Mouse (Mus musculus) CH12.LX (cell line): ENCODE measurements around the gene Tmem222. TPM values are rescaled to one million over a fixed set of nuclear protein-coding genes. Genes with fewer than 3 reads are reported as not detected.

ENCODE experiments used
- DNase-seq: peaks from one replicate; pipeline ENCODE4 v3.0.0-alpha.2; 2013; ENCODE audit errors: extremely low read depth
- H3K27ac ChIP-seq: 2 replicates; pipeline ENCODE4 v1.5.1; 2012; ENCODE audit warnings: low read depth, mild to moderate bottlenecking, control low read depth, moderate library complexity; ENCODE audit not compliant: insufficient read depth
- H3K27me3 ChIP-seq: replicated peaks from 2 replicates; pipeline ENCODE3; 2012; ENCODE audit warnings: inconsistent platforms
- H3K36me3 ChIP-seq, 2 experiments: replicated peaks in 1 of 2; 2 replicates each; pipeline versions ENCODE3 to v1.6.1; 2012; ENCODE audit warnings: inconsistent platforms in 1 of 2, low read length in 1 of 2, mild to moderate bottlenecking in 1 of 2, mixed read lengths in 1 of 2, moderate library complexity in 1 of 2; ENCODE audit not compliant: control insufficient read depth in 1 of 2, insufficient read depth in 1 of 2
- H3K4me1 ChIP-seq, 2 experiments: 2 replicates each; pipeline ENCODE4 v1.6.1; 2012; ENCODE audit warnings: inconsistent platforms in 1 of 2, moderate library complexity in 1 of 2; ENCODE audit not compliant: insufficient read depth in 2 of 2, control insufficient read depth in 1 of 2
- H3K4me2 ChIP-seq: 2 replicates; pipeline ENCODE4 v1.6.1; 2012; ENCODE audit warnings: low read depth, mild to moderate bottlenecking, control low read depth; ENCODE audit not compliant: poor library complexity, insufficient read depth, severe bottlenecking
- H3K4me3 ChIP-seq, 3 experiments: fragments of 150-350 bp in 1 of 3; sonication (generic) in 1 of 3; replicated peaks in 1 of 3; 2 replicates each; pipeline versions ENCODE3 to v1.5.1; 2011 to 2012; ENCODE audit warnings: low read depth in 2 of 3, low read length in 2 of 3, mild to moderate bottlenecking in 2 of 3, moderate library complexity in 2 of 3, control low read depth in 1 of 3, improper control_type of control experiment in 1 of 3, inconsistent platforms in 1 of 3, mixed read lengths in 1 of 3; ENCODE audit not compliant: poor library complexity in 1 of 3
- H3K79me2 ChIP-seq: replicated peaks from 2 replicates; pipeline ENCODE4 v1.6.1; 2012; ENCODE audit warnings: mild to moderate bottlenecking, moderate library complexity; ENCODE audit not compliant: control insufficient read depth, poor library complexity, insufficient read depth, severe bottlenecking; ENCODE audit errors: extremely low read depth
- H3K9ac ChIP-seq: 2 replicates; pipeline ENCODE4 v1.6.1; 2012; ENCODE audit warnings: low read depth, mild to moderate bottlenecking, control low read depth, moderate library complexity; ENCODE audit not compliant: insufficient read depth
- H3K9me3 ChIP-seq: replicated peaks from 2 replicates; pipeline ENCODE3; 2012; ENCODE audit warnings: low read length, inconsistent platforms, mixed read lengths
- CHD1 ChIP-seq: IDR thresholded peaks from 2 replicates; pipeline ENCODE4 v1.6.1; 2012; ENCODE audit warnings: low read depth, low read length, improper control_type of control experiment, inconsistent platforms
- ELF1 ChIP-seq: IDR thresholded peaks from 2 replicates; pipeline ENCODE4 v1.6.1; 2014; ENCODE audit warnings: low read depth, mild to moderate bottlenecking, inconsistent platforms, low read length, improper control_type of control experiment
- ETS1 ChIP-seq: conservative IDR thresholded peaks from 2 replicates; pipeline ENCODE4 v1.6.1; 2012; ENCODE audit warnings: low read depth, mild to moderate bottlenecking, inconsistent platforms, low read length, improper control_type of control experiment, moderate library complexity
- GABPA ChIP-seq: IDR thresholded peaks from 2 replicates; pipeline ENCODE4 v1.6.1; 2012; ENCODE audit warnings: low read depth, low read length, improper control_type of control experiment, inconsistent platforms; ENCODE audit not compliant: insufficient replicate concordance
- IRF4 ChIP-seq: IDR thresholded peaks from 2 replicates; pipeline ENCODE4 v1.6.1; 2014; ENCODE audit warnings: low read depth, mild to moderate bottlenecking, inconsistent platforms, low read length, improper control_type of control experiment
- JUN ChIP-seq: IDR thresholded peaks from 2 replicates; pipeline ENCODE4 v1.6.1; 2011; ENCODE audit warnings: low read depth, mild to moderate bottlenecking, low read length, improper control_type of control experiment, moderate library complexity; ENCODE audit not compliant: insufficient read depth
- KAT2A ChIP-seq: IDR thresholded peaks from 2 replicates; pipeline ENCODE4 v1.6.1; 2012; ENCODE audit warnings: low read length, improper control_type of control experiment, inconsistent platforms; ENCODE audit not compliant: insufficient replicate concordance
- MAFK ChIP-seq: IDR thresholded peaks from 2 replicates; pipeline ENCODE4 v1.6.1; 2011; ENCODE audit warnings: low read length, improper control_type of control experiment; ENCODE audit not compliant: insufficient replicate concordance
- MAX ChIP-seq: IDR thresholded peaks from 2 replicates; pipeline ENCODE4 v1.6.1; 2011; ENCODE audit warnings: low read length, improper control_type of control experiment
- MAZ ChIP-seq: IDR thresholded peaks from 2 replicates; pipeline ENCODE4 v1.6.1; 2012; ENCODE audit warnings: low read depth, mild to moderate bottlenecking, inconsistent platforms, low read length, improper control_type of control experiment, moderate library complexity
- MEF2A ChIP-seq: IDR thresholded peaks from 2 replicates; pipeline ENCODE4 v1.6.1; 2014; ENCODE audit warnings: low read depth, mild to moderate bottlenecking, inconsistent platforms, low read length, improper control_type of control experiment, borderline replicate concordance
- MXI1 ChIP-seq: IDR thresholded peaks from 2 replicates; pipeline ENCODE4 v1.6.1; 2011; ENCODE audit warnings: mild to moderate bottlenecking, low read depth, low read length, improper control_type of control experiment
- MYC ChIP-seq: IDR thresholded peaks from 2 replicates; pipeline ENCODE4 v1.6.1; 2011; ENCODE audit warnings: low read depth, mild to moderate bottlenecking, improper control_type of control experiment, low read length
- POLR2A ChIP-seq: IDR thresholded peaks from 2 replicates; pipeline ENCODE4 v1.6.1; 2011; ENCODE audit warnings: low read depth, mild to moderate bottlenecking, improper control_type of control experiment, low read length
- POLR2AphosphoS2 ChIP-seq: IDR thresholded peaks from 2 replicates; pipeline ENCODE4 v1.6.1; 2011; ENCODE audit warnings: low read depth, low read length, improper control_type of control experiment
- TBP ChIP-seq: conservative IDR thresholded peaks from 2 replicates; pipeline ENCODE4 v1.6.1; 2011; ENCODE audit warnings: low read depth, low read length, improper control_type of control experiment
- UBTF ChIP-seq: IDR thresholded peaks from 2 replicates; pipeline ENCODE4 v1.6.1; 2012; ENCODE audit warnings: low read depth, mild to moderate bottlenecking, inconsistent platforms, low read length, improper control_type of control experiment, moderate library complexity
- USF1 ChIP-seq: IDR thresholded peaks from 2 replicates; pipeline ENCODE4 v1.6.1; 2014; ENCODE audit warnings: low read depth, mild to moderate bottlenecking, inconsistent platforms, low read length, improper control_type of control experiment
- ZC3H11A ChIP-seq: IDR thresholded peaks from 2 replicates; pipeline ENCODE4 v1.6.1; 2012; ENCODE audit warnings: low read depth, mild to moderate bottlenecking, inconsistent platforms, low read length, improper control_type of control experiment
- ZMIZ1 ChIP-seq: IDR thresholded peaks from 2 replicates; pipeline ENCODE4 v1.6.1; 2012; ENCODE audit warnings: low read depth, mild to moderate bottlenecking, inconsistent platforms, low read length, improper control_type of control experiment
- dilution Hi-C: fragments of 300-500 bp; cut with MboI; formaldehyde crosslinking; loops from 2 replicates; pipeline ENCODE4 v1.14.3; 2020; ENCODE audit warnings: low sequenced_read_pairs; ENCODE audit not compliant: extremely low pct_unique_long_range_greater_than_20kb, extremely low pct_ligation_motif_present
- in situ Hi-C: fragments of 300-500 bp; cut with MboI; formaldehyde crosslinking; loops from 3 replicates; pipeline ENCODE4 v1.14.3; 2019; ENCODE audit warnings: low sequenced_read_pairs, low pct_ligation_motif_present, low pct_unique_long_range_greater_than_20kb, mixed read lengths
- polyA plus RNA-seq: library from polyadenylated mRNA; unstranded; fragments of >175 nt; gene quantifications from 2 replicates; pipeline ENCODE4 v1.2.1, GENCODE M21; 2012; ENCODE audit warnings: low read depth; ENCODE audit not compliant: insufficient read length
- total RNA-seq, 2 experiments: library from RNA; depleted of rRNA; stranded (reverse); fragments of 300-350 nt in 1 of 2; fragments of >200 nt in 1 of 2; gene quantifications; 2 replicates each; pipeline ENCODE4 v1.2.3; 2012 to 2014

The Tmem222 gene
- total and polyA plus RNA-seq, 3 experiments: 64.8 to 95.7 (median 73.2) TPM

- H3K4me1 ChIP-seq: peaks cover 3% of the 10 kb centered on the region in 2 experiments; a peak in 2 of 4 replicates
- no peaks in the 10 kb centered on the region for H3K36me3 ChIP-seq
- H3K27me3 ChIP-seq: peaks cover 34% of the 10 kb centered on the region
- in situ Hi-C loops (no loop called here), dilution Hi-C loops (no loop called here)
- no peaks in the 10 kb centered on the region for H3K79me2 ChIP-seq
- TF ChIP-seq UBTF: no peak
- no peak for TF ChIP-seq MEF2A
- TF ChIP-seq MYC: no peak
- no peak for TF ChIP-seq POLR2AphosphoS2
- H3K9me3 ChIP-seq: peaks cover 7% of the 10 kb centered on the region
- no peak overlapping the region for H3K27ac ChIP-seq
- no peak overlapping the region for H3K4me3 ChIP-seq
- no peak for DNase-seq
- no peak overlapping the region for H3K9ac ChIP-seq
- no peak overlapping the region for H3K4me2 ChIP-seq
Observed at GRCm38 (mm10) chr4:133227636-133228035, 50.0 kb downstream of the Tmem222 start.

- no peak overlapping the region for H3K27ac ChIP-seq
- in situ Hi-C loops (no loop called here), dilution Hi-C loops (no loop called here)
- H3K9ac ChIP-seq: no peak overlapping the region
- peaks cover 2% of the 10 kb centered on the region for H3K9me3 ChIP-seq
- TF ChIP-seq MEF2A (no peak), ELF1 (no peak), TBP (no peak), GABPA (no peak), USF1 (no peak), MAX (no peak), ZC3H11A (no peak), MXI1 (no peak), JUN (no peak), ZMIZ1 (no peak), CHD1 (no peak), IRF4 (no peak), ETS1 (no peak), MAFK (no peak), MAZ (no peak), KAT2A (no peak), UBTF (no peak), POLR2A (no peak)
- H3K4me2 ChIP-seq: no peak overlapping the region
- no peak for DNase-seq
- H3K36me3 ChIP-seq: no peaks in the 10 kb centered on the region
- peaks cover 49% of the 10 kb centered on the region for H3K27me3 ChIP-seq
- H3K4me3 ChIP-seq: no peak overlapping the region
- no peaks in the 10 kb centered on the region for H3K79me2 ChIP-seq
- peaks cover 3% of the 10 kb centered on the region in 2 experiments; a peak in 2 of 4 replicates for H3K4me1 ChIP-seq
Observed at GRCm38 (mm10) chr4:133226073-133226472, 51.5 kb downstream of the Tmem222 start.
